Mouse (Mus musculus) spleen, embryonic (tissue): Measurements from ENCODE around the gene Kif5c.

Experiments used
- CTCF ChIA-PET: fragments of 350-600 bp; sonication (Branson Sonifier 250); formaldehyde crosslinking; loops from one replicate; lab custom pipeline; 2022; lab: Charles Lee

Gene Kif5c

DNA sequence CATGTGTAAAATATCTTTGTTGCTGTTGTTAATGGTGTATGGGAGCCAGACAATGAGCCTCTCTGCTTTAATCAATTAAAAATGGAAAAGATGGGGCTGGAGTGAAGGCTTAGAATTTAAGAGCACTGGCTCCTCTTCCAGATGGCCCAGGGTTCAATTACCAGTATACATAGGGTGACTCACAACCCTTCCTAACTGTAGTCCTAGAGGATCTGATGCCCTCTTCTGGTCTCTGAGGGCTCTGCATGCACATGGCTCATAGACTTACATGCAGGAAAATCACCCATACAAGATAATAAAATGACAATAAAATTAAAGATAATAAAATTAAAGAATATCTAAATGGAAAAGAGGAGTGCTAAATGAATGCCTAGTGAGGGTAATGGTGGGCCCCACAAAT, 156.6 kb downstream of the Kif5c start:
- CTCF ChIA-PET: no interaction called here

- CTCF ChIA-PET: no interaction called here
Observed at GRCm38 (mm10) chr2:49776407-49776806, 157.3 kb downstream of the Kif5c start.

DNA sequence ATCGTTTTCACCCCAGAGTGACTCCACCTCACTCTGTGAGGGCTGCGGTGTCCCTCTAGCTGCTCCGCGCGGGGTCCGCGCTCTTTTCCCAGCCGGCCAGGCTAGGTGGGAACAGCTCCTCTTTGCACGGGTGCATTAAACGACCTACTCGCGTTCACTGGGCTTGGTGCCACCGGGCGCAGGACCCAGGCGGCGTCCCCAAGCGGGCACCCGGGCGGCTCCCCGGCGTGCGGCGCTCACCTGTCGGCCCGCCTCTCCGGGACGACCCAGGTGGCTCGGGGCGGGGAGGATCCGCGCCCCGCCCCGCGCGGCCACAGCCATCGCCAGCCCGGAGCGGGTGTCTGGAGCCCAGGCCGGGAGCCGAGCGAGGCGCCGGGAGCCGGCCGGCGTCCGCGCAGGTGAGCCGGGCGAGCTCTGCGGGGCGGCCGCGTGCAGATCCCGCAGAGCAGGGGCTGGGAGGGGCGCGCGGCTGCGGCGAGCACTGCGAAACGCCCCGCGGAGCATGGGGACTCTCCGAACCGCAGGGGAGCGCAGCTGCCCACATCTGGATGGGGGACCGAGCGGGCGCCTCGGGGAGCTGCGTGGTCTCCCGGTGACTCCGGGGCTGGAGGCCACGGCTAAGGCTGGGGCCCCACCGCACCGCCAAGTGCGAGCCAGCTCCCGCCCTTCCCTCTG, 168.4 kb downstream of the Kif5c start, which contains the start of gene Lypd6b:
Lypd6b (plus strand) TSS at position 313 of the 675 bp plus-strand sequence.
- CTCF ChIA-PET: interaction anchor here (0.8 kb wide), 1 partner anchor 45 kb away, joined by 12 read pairs; no protein-coding TSS in a partner anchor

GRCm38 (mm10) chr2:49788051-49788418, 168.9 kb downstream of the Kif5c start:
- CTCF ChIA-PET: no interaction called here

DNA sequence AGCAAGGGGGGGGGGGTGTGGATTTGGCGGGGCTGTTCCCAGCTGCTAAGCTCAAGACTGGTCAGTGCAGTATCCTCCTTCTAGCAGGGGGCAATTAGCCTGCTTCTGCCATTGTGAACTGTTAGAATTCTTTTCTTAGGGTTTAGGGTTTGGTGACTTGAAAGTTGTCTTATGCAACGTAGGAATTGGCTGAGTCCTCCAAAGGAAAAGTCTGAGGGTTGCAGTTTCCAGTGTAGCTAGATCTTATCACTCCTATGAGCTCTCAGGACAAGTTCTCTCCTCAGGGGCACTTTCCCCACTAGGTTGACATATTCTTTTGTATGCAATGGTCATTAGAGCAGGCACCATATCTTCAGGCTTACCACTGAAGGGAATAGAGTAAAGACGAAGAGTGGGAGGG, 169.5 kb downstream of the Kif5c start:
- CTCF ChIA-PET: no interaction called here

GRCm38 (mm10) chr2:49789078-49789477, 170.0 kb downstream of the Kif5c start:
- CTCF ChIA-PET: no interaction called here

GRCm38 (mm10) chr2:49789504-49789903, 170.4 kb downstream of the Kif5c start:
- CTCF ChIA-PET: no interaction called here

DNA sequence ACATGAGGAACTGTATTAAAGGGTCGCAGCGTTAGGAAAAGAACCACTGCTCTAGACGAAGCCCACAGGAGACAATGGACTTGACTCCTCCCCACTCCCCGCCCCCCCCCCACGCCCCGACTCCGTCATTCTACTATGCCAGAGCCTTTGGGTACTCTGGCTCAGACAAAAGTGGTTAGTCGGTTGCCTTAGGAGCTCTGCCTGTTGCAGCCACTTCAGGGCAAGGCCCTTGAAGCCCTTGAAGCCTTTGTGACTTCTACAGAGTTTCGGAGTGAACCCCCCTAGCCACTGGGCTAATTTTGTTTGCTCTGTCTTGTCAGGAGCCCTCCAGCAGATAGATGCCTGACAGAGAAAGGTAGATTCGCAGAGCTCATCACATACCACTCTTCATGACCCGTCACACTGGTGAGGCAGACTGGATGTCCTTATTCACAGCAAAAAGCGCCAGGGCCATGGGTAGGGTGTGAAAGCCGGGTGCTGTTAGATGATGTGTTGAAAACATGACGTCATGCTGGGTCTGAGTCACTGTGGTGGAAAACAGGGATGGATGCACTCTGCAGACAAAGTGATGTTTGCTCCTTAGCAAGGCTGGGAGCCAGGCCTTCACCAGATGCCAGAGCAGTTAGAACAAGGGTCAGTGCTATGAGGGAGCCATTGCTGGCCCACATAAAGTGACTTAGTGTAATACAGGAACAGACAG, 178.5 kb downstream of the Kif5c start:
- CTCF ChIA-PET: no interaction called here

- CTCF ChIA-PET: no interaction called here
Observed at GRCm38 (mm10) chr2:49804448-49804847, 185.3 kb downstream of the Kif5c start.

- CTCF ChIA-PET: no interaction called here
Observed at GRCm38 (mm10) chr2:49805736-49806371, 186.8 kb downstream of the Kif5c start.

GRCm38 (mm10) chr2:49809496-49809895, 190.4 kb downstream of the Kif5c start:
- CTCF ChIA-PET: no interaction called here

- CTCF ChIA-PET: no interaction called here
Observed at GRCm38 (mm10) chr2:49811420-49811819, 192.3 kb downstream of the Kif5c start.

- CTCF ChIA-PET: no interaction called here
Observed at GRCm38 (mm10) chr2:49811871-49812363, 192.8 kb downstream of the Kif5c start.

DNA sequence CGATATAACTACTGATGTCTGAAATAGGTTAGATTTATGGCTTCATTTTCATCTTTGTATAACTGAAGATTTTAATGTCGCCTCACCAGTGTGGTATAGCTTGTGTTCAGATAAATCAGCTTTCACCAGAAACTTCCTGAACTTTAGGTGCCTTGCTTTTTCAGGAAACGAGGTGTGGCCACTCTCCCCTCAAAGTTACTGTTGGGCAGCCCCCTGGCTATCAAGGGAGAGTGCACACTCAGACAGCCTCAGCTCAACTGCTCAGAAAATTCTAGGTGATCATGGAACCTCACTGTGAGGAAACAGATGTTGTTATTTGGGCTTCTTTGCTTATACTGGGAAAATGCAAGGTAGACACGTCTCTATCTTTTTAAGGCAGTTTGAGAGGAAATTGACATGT, 194.1 kb downstream of the Kif5c start:
- CTCF ChIA-PET: no interaction called here

- CTCF ChIA-PET: no interaction called here
Observed at GRCm38 (mm10) chr2:49814011-49814410, 194.9 kb downstream of the Kif5c start.

DNA sequence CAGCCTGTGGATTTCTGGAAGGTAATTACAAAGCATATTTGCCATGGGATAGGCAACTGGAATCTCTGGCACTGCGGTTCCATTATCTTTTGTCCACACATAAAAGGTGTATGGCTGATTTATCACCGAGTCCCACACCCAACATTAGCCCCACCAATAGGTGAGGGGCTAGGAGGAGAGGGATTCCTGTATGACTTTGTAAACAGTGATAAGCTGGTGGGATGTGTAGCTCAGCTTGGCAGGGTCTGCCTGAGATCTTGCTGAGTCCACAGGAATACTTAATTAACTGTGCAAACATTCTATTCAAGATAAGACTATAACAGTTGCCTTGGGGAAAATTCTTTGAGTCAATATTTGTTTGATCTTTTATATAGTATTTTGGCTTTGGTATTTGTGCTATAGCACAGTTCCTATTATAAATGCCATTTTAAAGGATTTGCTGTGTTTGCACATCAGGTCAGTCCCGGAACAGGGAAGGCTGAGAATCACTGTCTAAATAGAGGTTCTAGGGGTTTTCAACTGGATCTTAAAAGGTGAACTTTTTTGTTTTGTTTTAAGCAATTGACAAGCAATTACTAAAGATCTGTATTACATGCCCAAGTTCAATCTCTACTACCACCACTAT, 196.7 kb downstream of the Kif5c start:
- CTCF ChIA-PET: no interaction called here

- CTCF ChIA-PET: no interaction called here
Observed at GRCm38 (mm10) chr2:49816549-49816948, 197.5 kb downstream of the Kif5c start.

DNA sequence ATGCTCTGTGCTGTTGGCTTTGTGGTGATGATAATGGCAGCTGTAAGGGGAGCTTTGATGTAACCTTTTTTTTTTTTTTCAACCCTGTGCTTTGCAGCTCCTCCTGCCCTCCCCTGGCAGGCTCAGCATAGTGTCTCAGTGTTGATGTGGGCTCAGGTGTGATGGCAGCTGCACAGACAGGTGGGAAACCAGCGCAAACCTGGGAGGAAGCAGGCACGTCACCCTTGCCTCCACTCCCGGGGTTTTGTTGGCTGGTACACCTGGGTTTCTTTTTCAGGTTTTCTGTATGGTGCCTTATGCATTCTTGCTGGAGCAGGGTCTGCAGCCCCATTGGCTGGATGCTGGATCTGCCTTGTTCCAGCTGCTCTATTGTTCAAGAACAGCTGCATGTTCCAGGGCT, 198.1 kb downstream of the Kif5c start:
- CTCF ChIA-PET: interaction anchor here (0.5 kb wide), 1 partner anchor 102 kb away, joined by 4 read pairs; no protein-coding TSS in a partner anchor

DNA sequence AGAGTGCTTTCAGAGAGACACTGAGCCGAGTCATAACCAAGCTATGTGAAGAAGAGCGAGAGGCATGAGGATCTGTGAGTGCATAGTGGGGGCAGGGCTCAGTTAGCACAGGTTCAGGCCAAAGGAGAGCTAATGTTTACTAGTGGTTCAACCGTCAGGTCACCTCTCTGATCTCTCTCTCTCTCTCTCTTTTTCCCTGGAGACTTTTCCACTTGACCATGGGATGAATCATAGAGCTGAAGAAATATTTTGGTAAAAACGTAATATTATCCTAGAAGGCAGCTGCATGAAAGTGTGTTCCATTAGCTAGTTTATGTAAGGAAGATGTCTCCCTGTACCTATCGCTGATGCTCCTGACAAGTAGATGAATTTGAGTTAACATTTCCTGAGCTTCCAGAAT, 199.0 kb downstream of the Kif5c start:
- CTCF ChIA-PET: no interaction called here

- CTCF ChIA-PET: no interaction called here
Observed at GRCm38 (mm10) chr2:49822312-49822711, 203.2 kb downstream of the Kif5c start.
